Mouse (Mus musculus) adrenal gland, postnatal 4 days (tissue): Measurements from ENCODE around the gene Tmcc3. TPM values are rescaled to one million over a fixed set of nuclear protein-coding genes. Genes with fewer than 3 reads are reported as not detected.

Experiments used
- DNase-seq, 2 experiments: peaks; one replicate each; pipeline ENCODE4 v3.0.0; 2021 to 2022; ENCODE audit warnings: low spot score in 2 of 2, mixed read lengths in 2 of 2
- total RNA-seq, 2 experiments: library from RNA; stranded (reverse); gene quantifications; 2 replicates each; pipeline ENCODE4 v1.2.3; 2021

Tmcc3 gene
- total RNA-seq, 2 experiments from 2014 or later: 23.7 to 23.9 TPM

DNA sequence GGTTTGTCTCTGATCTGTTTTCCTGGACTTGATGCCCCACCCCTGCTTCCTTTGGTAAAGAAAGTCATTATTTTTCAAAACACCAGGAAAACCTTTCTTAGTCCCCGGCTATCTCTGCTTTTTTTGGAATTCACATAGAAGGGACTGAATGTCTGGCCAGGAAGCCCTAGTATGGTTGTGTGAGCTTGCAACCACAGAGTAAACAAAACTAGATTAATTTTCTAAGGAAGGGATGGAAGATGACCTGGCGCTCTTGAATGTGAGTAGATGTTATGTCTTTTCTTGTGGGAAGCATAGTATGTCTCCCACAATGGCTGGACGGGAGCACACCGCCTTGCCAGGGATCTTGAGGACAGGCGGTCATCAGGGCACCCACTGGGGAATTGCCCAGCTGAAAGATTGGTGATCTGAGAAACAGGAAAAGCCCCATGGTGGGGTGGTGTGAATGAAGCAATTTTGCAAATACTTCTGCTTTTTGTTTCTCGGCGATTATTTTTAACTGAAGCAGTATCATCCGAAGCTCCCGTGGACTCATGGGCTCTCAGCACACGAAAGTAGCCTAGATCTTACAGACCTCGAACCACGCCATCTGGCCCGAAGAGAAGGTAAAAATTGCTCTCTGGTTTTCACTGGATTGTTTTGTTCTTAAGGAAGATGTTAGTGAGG is 44.9 kb downstream of the Tmcc3 start:
- DNase-seq: no peak

DNA sequence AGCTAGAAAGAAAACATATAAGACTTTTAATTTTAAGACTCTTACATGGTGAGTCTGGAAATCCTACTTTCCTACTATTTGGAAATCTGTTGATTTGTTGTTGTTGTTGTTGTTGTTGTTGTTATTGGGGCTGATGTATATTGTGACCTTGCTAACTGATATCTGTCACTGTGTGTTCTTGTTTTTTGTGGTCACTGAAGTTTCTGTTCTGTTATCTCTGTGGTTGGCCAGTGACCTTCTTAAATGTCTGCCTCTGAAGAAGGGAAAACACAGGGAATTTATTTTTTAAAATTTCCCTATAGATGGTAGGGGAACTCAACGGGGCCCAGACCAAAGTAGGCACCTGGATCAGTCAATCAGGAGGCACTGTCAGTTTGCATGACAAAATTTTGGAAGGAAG is 48.9 kb downstream of the Tmcc3 start:
- no peak for DNase-seq

- DNase-seq: no peak
Measured at GRCm38 (mm10) chr10:94371293-94371692, 59.5 kb downstream of the Tmcc3 start.

DNA sequence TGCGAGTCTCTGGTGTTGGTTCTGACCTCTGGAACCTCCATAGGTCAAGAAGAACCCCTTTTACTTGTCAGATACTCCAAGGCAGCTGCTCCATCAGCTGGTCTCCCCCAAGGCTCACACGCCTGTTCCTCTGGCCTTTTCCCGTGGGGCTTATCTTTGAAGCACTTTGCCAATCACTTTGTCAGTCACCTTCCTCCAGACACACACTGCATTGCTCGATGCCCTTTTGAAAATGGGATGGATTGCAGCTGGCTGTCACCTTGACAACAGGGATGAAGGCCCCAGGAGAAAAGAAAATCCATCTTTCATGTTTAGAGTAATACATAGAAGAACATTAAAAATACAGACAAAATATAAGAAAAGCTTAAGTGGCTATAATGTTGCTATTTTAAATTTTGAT is 65.2 kb downstream of the Tmcc3 start:
- DNase-seq: no peak

DNA sequence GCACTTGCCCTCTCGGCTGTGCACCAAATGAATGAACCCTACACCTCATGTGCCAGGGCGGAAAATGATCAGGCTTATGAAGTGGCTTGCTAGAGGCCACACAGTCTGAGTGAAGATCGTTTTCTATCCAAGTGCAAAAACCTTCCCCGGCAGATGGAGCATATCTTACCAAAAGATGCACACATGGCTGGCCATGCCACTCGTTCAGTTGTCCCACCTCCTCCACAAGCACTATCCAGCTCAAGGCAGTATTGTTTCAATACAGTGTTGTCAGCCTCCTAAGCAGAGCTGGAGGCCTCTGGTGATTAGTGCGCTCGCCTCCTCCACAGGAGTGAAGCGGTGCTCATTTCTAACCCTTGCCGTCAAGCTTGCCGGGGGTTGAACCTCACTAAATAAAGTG is 66.1 kb downstream of the Tmcc3 start:
- no peak for DNase-seq

- DNase-seq: peak; percentile 24 to 40
Measured at GRCm38 (mm10) chr10:94378383-94378782, 66.6 kb downstream of the Tmcc3 start.

DNA sequence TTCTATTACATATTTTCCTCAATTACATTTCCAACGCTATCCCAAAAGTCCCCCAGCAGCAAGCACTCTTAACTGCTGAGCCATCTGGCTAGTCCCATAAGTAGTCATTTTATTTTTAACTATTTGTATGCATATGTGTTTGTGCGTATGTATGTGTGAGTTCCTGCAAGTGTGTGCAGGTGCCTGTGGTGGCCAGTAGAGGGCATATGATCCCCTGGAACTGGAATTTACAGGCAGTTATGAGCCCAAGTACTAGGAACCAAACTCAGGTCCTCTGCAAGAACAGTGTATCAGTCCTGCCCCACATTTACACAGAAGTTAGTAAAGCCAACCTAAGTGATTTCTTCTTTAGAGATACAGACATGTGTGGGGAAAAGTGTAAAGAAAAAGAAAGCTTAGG is 68.3 kb downstream of the Tmcc3 start:
- DNase-seq: no peak

DNA sequence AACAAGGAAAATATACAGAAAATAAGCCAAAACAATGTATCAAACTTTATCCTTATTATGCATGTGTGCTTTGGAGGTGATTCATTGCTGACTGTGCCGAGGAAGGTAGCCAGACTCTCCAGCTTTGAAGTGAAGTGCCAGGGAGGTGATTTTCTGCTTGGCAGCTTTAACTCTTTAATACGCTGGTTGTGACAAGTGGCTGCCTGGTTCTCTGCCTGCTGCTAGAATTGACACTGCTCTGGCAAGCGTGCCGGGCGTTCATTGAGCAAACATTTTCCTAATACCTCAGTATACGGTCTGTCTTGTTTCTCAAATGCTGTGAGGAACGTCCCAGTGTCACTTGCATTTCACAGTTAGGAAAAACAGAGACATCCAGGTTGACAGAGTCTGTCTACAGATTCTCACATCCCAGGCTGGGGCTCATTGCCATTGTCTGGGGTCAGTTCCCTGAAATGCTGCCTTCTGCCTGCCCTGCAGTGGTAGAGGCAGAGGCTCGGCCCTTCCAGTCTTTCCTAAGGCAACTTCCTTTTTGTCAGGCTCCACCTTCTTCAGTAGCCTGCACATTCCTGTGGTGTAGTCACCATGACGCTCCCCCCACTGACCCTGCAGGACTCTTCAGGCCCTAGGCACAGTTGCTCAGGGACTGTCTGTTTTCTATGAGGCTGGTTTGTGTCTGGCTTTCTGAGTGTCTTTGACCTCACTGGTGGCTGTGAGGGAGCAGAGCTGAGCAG is 69.1 kb downstream of the Tmcc3 start:
- no peak for DNase-seq

- DNase-seq: no peak
Measured at GRCm38 (mm10) chr10:94381393-94381740, 69.6 kb downstream of the Tmcc3 start.

DNA sequence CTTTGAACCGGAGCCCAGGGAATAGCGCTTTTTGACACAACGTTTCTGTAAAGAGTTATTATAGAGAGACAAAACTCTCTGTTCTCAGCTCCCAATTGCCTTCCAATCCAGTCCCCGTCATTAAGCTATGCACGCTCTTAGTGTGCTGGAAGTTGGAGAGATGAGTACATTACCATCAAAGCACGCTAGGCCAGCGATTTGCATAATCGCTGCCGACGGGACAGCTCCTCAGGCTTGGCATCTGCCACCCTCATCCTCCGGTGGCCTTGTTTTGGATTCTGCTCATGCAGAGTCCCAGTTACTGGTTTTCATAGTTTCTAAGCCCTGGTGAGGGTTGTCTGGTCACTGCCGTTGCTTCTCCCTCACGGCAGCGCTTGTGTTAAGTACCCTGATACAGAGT is 70.9 kb downstream of the Tmcc3 start:
- no peak for DNase-seq

GRCm38 (mm10) chr10:94383565-94383964 is 71.8 kb downstream of the Tmcc3 start:
- no peak for DNase-seq

DNA sequence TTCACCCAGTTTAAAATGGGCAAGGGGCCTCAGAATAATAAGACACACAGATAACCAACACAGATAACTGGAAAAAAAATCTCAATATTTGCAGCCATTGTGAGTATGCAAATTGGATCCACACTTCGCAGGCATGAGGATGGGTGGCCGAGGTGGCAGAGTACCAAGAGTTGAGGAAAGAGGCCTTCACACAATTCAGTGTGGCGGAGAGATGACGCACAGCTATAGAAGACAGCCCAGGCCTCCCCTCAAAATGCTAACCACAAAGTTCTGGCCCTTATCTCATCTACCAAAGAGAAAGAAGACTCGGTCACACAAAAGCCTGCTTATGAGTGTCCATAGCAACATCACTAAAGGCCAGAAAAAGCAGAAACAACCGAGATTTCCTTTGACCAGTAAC is 77.5 kb downstream of the Tmcc3 start:
- no peak for DNase-seq

- DNase-seq: no peak
Measured at GRCm38 (mm10) chr10:94391049-94391448, 79.3 kb downstream of the Tmcc3 start.

DNA sequence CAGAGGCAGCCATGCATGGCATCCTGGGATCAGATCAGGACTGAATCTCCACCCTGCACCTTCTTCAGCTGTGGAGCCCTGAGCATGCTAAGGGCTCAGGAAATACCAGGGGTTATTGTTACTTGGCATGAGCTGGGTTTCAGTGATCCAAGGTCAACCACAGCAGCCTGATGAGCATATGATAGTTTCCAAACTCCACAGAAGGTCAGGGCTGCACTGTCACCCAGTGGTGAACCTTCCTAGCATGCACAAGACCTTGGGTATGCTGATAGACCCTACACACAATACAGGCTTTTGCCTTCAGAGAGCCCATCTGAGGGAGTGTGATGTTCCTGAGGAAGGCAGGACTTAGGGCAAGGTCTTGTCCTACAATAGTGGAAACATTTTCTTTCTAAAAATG is 82.5 kb downstream of the Tmcc3 start:
- DNase-seq: no peak

DNA sequence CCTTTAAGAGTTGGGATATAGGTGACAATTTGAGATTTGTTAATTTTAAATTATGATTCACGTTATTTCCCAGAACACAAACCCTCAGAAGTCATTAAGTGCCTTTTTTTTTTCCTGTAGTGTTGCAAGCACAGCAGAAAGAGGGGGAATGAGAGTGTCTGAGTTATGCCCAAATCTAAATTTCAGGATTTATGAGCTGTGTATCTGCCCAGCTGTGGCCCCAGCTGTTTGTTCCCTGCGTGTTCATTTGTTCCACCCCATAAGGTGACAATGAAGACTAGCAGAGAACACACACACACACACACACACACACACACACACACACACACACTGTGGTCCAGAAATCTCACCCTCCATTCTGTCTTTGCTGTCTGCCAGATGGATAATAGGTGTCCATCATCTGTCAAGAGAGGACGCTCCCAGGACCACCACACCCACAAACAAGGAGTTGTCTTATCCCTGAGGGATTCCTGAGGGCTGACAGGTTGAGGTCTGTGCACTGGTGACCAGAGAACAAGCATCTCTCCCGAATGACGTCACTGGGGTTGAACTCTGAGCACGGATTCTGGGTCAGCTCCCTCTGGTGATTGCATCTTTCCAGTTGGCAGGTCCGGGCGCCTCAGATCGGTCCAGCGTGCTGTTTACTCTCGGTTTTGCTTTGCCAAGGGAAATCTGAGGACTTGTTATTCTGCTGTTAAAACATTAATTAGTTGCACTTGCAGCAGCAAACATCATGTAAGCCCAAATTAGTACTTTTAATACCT is 86.3 kb downstream of the Tmcc3 start:
- no peak for DNase-seq

DNA sequence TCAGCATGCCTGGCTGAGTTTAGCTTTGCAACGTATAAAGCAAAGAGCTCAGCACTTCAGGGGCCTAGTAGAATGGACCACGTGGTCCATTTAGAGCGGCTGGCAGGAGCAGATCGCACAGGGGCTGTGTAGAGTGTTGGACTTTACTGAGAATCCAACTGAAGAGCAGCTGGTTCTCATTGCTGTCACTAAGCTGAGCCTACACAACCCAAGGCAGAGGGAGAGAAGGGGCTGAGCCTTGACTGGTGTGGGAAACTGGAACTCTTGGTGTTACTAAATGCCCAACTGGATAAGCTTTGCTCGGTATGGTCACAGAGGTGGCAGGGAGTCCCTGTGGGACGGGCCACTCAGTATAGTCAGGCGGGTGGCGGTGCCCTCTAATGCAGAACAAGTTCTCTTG is 89.1 kb downstream of the Tmcc3 start:
- no peak for DNase-seq

- no peak for DNase-seq
Measured at GRCm38 (mm10) chr10:94405456-94405855, 93.7 kb downstream of the Tmcc3 start.

- no peak for DNase-seq
Measured at GRCm38 (mm10) chr10:94406821-94407220, 95.1 kb downstream of the Tmcc3 start.

- peak; percentile 24 to 44 for DNase-seq
Measured at GRCm38 (mm10) chr10:94408356-94409146, 96.8 kb downstream of the Tmcc3 start.

DNA sequence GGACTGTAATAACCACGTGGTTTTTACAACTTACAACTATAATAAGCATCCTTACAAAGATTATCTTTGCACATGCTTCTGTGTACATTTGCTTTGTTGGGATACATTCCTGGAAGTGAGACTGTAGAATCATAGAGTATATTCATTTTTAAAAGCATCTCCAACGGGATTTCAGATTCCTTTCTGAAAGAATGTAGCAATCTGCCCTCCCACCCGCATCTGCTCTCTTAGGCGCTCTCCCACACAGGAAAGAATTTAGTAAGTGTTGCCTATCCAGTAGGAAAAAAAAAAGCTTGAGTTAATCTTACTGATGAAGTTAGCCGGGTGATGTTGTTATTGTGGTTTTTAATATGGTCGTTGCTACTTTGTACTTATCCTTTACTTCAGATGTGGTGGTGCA is 97.9 kb downstream of the Tmcc3 start:
- no peak for DNase-seq

DNA sequence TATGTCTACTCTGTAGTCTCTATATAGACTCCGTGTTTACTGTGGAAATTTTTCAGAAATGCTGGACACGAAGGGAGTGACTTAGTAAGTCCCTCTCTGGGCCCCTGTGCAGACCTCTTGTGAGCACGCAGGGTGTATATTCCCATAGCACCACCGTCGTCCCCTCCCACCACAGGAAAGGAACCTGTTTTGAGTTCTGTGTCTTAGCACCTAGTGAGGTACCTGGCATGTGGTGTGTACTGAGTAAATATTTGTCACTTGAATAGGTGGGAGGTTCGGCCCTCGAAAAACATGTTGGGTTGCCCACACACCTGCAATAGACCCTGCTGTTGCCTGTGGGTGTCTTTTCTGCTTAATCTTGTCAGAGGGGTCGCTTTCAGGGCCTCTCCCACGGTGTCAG is 99.8 kb downstream of the Tmcc3 start:
- DNase-seq: no peak
